Mouse (Mus musculus) frontal cortex, postnatal 14 days (tissue): ENCODE measurements around the gene Zfhx3.

Source experiments
- DNase-seq, 2 experiments: peaks; one replicate each; pipeline ENCODE4 v3.0.0; 2022; ENCODE audit warnings: low spot score in 2 of 2

The Zfhx3 gene

DNA sequence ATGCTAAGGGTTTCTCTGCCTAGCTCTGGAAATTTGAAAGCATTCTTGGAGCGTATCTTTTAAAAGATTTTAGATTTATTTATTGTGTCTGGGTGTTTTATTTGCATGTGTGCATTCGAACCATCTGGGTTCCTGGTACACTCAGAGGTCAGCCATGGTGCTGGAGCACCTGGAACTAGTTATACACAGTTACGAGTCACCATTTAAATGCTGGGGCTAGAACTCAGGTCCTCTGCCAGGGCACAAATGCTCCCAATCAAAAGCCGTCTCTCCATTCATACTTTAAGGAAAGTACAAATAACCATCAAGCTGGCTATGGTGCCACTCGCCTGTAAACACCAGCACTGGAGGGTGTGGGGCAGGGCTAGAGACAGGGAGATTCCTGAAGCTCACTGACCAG lies 1047.4 kb downstream of the Zfhx3 start:
- DNase-seq, result no peak

DNA sequence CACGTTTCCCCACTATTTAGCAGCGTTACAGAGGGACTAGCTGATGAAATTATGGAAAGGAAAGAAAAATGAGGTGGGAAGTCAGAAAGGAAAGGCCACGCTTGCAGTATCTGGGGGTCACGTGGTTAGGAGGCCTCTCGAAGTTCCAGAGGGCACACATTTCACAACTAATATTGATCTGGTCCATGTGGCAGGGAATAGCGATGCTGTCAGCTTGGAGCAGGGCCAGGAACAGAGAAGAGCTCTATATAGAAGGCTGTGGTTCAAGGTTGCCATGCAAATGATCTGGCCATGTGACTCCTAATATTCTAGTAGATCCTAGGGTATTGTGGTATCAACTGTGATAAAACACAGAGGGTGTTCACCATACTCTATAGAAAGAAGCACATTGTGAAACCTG lies 1048.1 kb downstream of the Zfhx3 start:
- DNase-seq, result no peak

GRCm38 (mm10) chr8:108991395-108991794 lies 1049.0 kb downstream of the Zfhx3 start:
- no peak for DNase-seq

DNA sequence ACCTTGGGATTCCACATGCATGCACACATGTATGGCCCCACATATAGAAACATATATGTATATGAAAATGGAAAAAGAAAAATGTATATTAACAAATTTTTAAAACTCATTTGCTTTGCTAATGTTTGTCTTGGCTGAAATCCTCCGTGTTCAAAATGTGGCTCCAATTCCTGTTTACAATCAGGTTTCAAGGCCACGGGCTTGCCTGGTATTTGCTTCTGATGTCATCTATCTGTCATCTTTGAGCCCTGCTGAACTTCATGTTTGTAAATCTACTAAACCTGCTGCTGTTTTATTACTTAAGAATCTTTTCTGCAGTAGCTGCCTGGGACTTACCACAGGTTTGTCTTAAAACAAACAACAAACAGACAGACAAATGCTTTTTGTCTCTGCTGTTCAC lies 1051.3 kb downstream of the Zfhx3 start:
- DNase-seq, result no peak

- DNase-seq, result no peak
These were observed 1051.7 kb downstream of the Zfhx3 start for GRCm38 (mm10) chr8:108994187-108994586.

DNA sequence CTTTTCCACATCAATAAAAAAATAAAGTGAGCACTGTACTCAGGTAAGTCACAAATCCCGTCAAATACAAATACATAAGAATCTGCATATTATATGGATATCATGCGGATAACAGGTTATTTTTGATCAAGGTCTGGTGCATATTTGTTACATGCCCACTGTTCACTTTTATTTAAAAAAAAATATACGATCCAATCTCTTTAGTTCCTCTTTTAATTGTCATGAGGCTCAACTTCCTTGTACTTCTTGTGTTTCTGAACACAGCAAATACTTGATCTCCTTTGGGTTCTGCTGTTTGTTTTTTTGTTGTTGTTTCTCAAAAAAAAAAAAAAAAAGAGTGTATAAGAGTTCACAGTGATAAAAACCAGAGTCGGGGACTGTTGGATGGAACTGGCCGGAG lies 1052.4 kb downstream of the Zfhx3 start:
- no peak for DNase-seq

DNA sequence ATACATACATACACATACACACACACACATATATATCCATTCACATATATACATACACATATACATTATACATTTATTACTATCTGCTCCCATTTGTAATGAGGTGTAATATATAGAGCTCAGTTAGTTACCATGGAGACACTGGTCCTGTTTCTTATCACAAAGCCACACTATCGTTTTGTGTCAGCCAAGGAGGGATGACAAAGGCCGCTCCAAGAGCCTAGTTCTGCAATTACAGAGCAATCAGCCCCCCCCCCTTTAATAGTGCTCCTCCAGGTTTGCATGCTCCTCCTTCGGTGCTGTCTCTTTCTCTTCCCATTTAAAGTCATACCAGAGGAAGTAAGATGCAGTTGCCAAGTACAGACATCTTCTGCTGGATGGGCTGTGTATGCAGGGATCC lies 1054.9 kb downstream of the Zfhx3 start:
- no peak for DNase-seq

GRCm38 (mm10) chr8:108999297-109000249 lies 1057.1 kb downstream of the Zfhx3 start:
- no peak for DNase-seq

DNA sequence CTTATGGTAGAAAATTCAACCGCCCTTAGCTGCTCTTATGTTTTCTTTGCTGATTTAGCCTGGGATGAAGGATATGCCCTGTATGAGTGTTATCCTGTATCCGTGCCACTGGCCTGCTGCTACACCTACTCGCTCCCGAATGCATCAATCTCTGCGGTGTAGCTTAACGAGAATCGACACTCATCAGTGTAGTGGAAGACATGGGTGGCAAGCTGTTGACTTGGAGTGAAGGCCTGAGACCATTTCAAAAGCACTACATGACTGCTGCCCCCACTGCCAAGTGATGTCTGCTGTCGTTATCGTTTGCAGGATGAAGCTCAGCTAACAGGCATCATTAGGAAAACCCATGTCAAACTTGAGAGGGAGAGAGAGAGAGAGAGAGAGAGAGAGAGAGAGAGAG lies 1058.6 kb downstream of the Zfhx3 start:
- DNase-seq, result no peak

DNA sequence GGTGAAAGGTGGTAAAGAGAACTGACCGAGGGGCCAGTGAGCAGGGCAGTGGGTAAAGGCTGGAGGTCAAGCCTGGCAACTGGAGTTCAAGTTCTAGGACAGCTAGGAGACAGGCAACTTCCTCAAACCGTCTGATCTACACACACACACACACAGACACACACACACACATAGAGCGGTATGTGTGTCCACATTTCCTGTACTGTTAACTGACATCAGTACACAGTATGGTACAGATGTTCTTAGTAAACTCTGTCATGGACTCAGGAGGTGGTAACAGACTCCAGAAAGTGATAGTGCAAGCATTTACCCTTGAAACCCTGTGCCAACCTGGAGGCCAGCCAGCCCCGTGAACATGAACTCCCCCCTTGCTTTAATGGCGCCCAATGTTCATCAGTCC lies 1059.5 kb downstream of the Zfhx3 start:
- no peak for DNase-seq

DNA sequence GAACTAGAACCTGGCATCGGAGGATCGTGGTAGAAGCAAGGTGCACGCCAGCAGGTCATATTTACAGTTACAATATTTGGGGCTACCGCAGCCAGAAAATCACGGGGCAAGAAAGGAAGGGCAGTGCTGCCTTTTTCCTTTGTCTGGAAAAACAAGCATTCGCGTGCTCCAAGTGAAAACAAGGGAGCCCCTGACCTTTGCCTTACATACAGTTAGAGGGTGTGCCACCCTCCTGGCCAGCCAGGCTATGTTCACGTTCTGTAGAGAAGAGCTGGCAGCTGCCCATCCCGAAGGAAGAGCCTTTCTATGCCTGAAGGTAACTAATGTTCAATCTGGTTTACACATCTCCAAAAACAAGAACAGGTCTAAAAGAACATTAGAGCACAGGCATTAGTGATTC lies 1064.5 kb downstream of the Zfhx3 start:
- DNase-seq, result no peak
